Mouse (Mus musculus) heart, adult 2 months (tissue): ENCODE measurements around the gene Lrrc27.

Source experiments
- CTCF ChIP-seq: fragments of 200-600 bp; IDR thresholded peaks from 2 replicates; pipeline ENCODE4 v1.8.1; 2022; ENCODE audit warnings: antibody characterized with exemption, mild to moderate bottlenecking, moderate library complexity
- EP300 ChIP-seq: fragments of 200-500 bp; IDR thresholded peaks from 2 replicates; pipeline ENCODE4 v1.6.1; 2011; ENCODE audit warnings: low read depth, low read length, control low read depth; ENCODE audit not compliant: insufficient read depth
- POLR2A ChIP-seq: fragments of 200-500 bp; IDR thresholded peaks from 2 replicates; pipeline ENCODE4 v1.6.1; 2011; ENCODE audit warnings: mild to moderate bottlenecking, low read depth, low read length, control low read depth; ENCODE audit not compliant: insufficient read depth

DNA sequence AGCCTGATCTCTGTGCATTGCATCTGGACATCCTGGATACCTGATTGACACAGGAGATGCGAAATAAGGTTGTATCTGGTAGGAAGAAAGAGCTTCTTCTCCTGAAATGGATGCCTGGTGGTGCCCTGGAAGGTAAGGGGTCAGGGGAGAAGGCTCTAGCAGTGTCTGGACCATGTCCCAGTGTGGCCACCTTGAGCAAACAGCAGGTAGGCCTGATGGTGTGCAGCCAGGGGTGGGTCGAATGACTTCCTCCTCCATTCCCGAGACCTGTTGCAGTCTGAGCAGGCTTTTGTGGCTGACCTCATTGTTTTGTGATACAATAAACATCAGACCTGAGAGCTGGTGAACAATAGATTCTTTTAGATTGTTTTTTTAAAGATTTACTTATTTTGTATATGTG lies 69.2 kb downstream of the Lrrc27 start:
- TF ChIP-seq CTCF (no peak), POLR2A (no peak), EP300 (no peak)
